8 mouse cellular contexts compared by ENCODE assay signal in the genomic region with DNA sequence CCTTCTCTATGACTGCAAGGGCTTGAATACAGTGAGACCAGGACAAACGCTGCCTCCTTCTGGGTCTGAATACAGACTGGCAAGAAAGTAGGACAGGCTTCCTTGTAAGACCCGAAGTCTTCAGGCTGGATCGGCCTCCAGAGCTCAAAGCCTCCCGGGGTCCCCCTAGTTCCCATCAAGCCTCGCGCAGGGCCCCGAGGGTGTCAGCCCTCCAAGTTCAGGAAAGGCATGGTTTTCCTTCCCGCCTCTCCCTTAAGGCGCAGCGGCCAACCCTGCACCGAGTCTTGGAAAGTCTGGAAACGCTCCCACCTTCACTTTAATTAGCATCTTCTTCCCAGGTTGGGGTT. TPM values are rescaled to one million over a fixed set of nuclear protein-coding genes. Genes with fewer than 3 reads are reported as not detected.
DNase-seq lines count a peak whose midpoint lies in the region; ATAC-seq and TF ChIP-seq lines count a peak whose summit lies in the region.

No protein-coding gene starts in this region.

- H3K36me3 ChIP-seq in limb, embryonic 11.5 days (ENCODE audit: control insufficient read depth, insufficient read depth, low read length) = 0 out of 2 replicates have a peak, but pooled peaks cover 4% of the 10 kb centered on the region

- no peaks in the 10 kb centered on the region for H3K27me3 ChIP-seq in limb, embryonic 11.5 days (ENCODE audit: control insufficient read depth, insufficient read depth, low read length)

- no peak for DNase-seq in cerebellum, adult 9-11 months
- peak; percentile 26 for DNase-seq in retina, adult 2 months (ENCODE audit: low read depth, low spot score)
- no peak for DNase-seq in retina, embryonic 14.5 days (ENCODE audit: low spot score)
- DNase-seq in limb, embryonic 11.5 days (ENCODE audit: low spot score) = no peak
- DNase-seq in left cerebral cortex, adult 8-10 months (ENCODE audit: low spot score in 2 of 2) = no peak
- DNase-seq in embryo, embryonic 10.5 days (ENCODE audit: low spot score) = no peak

- H3K4me2 ChIP-seq in limb, embryonic 11.5 days (ENCODE audit: low read depth, severe bottlenecking) = peak overlapping the region; percentile 86

- H3K4me1 ChIP-seq in limb, embryonic 11.5 days (ENCODE audit: control insufficient read depth, insufficient read depth, low read length) = no peaks in the 10 kb centered on the region
- peaks cover 2% of the 10 kb centered on the region; the same call in 1 of the 2 replicates for H3K4me1 ChIP-seq in olfactory bulb, adult 2 months (ENCODE audit: control insufficient read depth, insufficient read depth, low read length)

- peak overlapping the region; percentile 83 for H3K4me3 ChIP-seq in limb, embryonic 11.5 days (ENCODE audit: low read depth, low read length)
- peak overlapping the region; percentile 84 for H3K4me3 ChIP-seq in olfactory bulb, adult 2 months (ENCODE audit: insufficient read depth, low read depth, low read length)

- H3K9ac ChIP-seq in limb, embryonic 11.5 days (ENCODE audit: low read length) = peak overlapping the region; percentile 72

- peak; percentile 46; the same call in 1 of the 2 replicates for ATAC-seq in cerebellum, adult (ENCODE audit: insufficient number of reproducible peaks, low FRiP score, low TSS enrichment)
- peak; percentile 36; the same call in 1 of the 2 replicates for ATAC-seq in limb, embryonic 11.5 days (ENCODE audit: insufficient number of reproducible peaks, low FRiP score, low TSS enrichment, low read depth)

- no peak for TF ChIP-seq POLR2A in olfactory bulb, adult 2 months (IDR thresholded peaks at IDR 0.05; ENCODE audit: insufficient read depth, low read depth, low read length)

- TF ChIP-seq CTCF in olfactory bulb, adult 2 months (IDR thresholded peaks at IDR 0.05; ENCODE audit: insufficient read depth, low read depth, low read length) = no peak

- no peaks in the 10 kb centered on the region for H3K9me3 ChIP-seq in limb, embryonic 11.5 days (ENCODE audit: control insufficient read depth, low read length)

- 0% methylated on average over 12 of the region's 12 CpGs for WGBS in limb, embryonic 11.5 days
- WGBS in olfactory bulb, adult 2 months = under 1% methylated on average over 12 of the region's 12 CpGs

- peak overlapping the region; percentile 60; the same call in 1 of the 2 replicates for H3K27ac ChIP-seq in limb, embryonic 11.5 days (replicated peaks; ENCODE audit: low read depth, low read length)
- H3K27ac ChIP-seq in olfactory bulb, adult 2 months (ENCODE audit: insufficient read depth, low read depth, low read length) = peak overlapping the region; percentile 88

RNA-seq across cellular contexts. Expression of gene Gmpr2, which starts 0.3 kb away (rescaled TPM):
- polyA plus RNA-seq in limb, embryonic 11.5 days (2014; fragmentation: Nextera tagmentation; extraction: Ambion mirVana) = 55.4 and 60.9 TPM in 2 replicates
- not detected in 2 replicates for polyA plus RNA-seq in olfactory bulb, adult 2 months (2012; ENCODE audit: insufficient read depth, insufficient read length, low replicate concordance, missing spikeins)
- total RNA-seq in left cerebral cortex, adult 8-10 months (2022) = 10 to 100 TPM; 19.9 to 24.2 (median 22.4) TPM

RNA-seq across cellular contexts. Expression of gene Nedd8, which starts 0.5 kb away (rescaled TPM):
- 619 and 660 TPM in 2 replicates for polyA plus RNA-seq in limb, embryonic 11.5 days (2014; fragmentation: Nextera tagmentation; extraction: Ambion mirVana)
- polyA plus RNA-seq in olfactory bulb, adult 2 months (2012; ENCODE audit: insufficient read depth, insufficient read length, low replicate concordance, missing spikeins) = not detected in 2 replicates
- 100 to 1,000 TPM; 310 to 370 (median 342) TPM for total RNA-seq in left cerebral cortex, adult 8-10 months (2022)

RNA-seq across cellular contexts. Expression of gene Tinf2, which starts 10.2 kb away (rescaled TPM):
- 68.1 and 68.5 TPM in 2 replicates for polyA plus RNA-seq in limb, embryonic 11.5 days (2014; fragmentation: Nextera tagmentation; extraction: Ambion mirVana)
- not detected in 2 replicates for polyA plus RNA-seq in olfactory bulb, adult 2 months (2012; ENCODE audit: insufficient read depth, insufficient read length, low replicate concordance, missing spikeins)
- 10 to 100 TPM; 16.3 to 18.2 (median 18.0) TPM for total RNA-seq in left cerebral cortex, adult 8-10 months (2022)

RNA-seq across cellular contexts. Expression of gene Mdp1, which starts 11.2 kb away (rescaled TPM):
- 60.7 and 64.0 TPM in 2 replicates for polyA plus RNA-seq in limb, embryonic 11.5 days (2014; fragmentation: Nextera tagmentation; extraction: Ambion mirVana)
- not detected in 2 replicates for polyA plus RNA-seq in olfactory bulb, adult 2 months (2012; ENCODE audit: insufficient read depth, insufficient read length, low replicate concordance, missing spikeins)
- total RNA-seq in left cerebral cortex, adult 8-10 months (2022) = 10 to 100 TPM; 40.7 to 48.1 (median 44.1) TPM

RNA-seq across cellular contexts. Expression of gene Tssk4, which starts 21.5 kb away (rescaled TPM):
- 0.77 and 0.91 TPM in 2 replicates for polyA plus RNA-seq in limb, embryonic 11.5 days (2014; fragmentation: Nextera tagmentation; extraction: Ambion mirVana)
- not detected in 2 replicates for polyA plus RNA-seq in olfactory bulb, adult 2 months (2012; ENCODE audit: insufficient read depth, insufficient read length, low replicate concordance, missing spikeins)
- 1 to 10 TPM in 1 of 4 experiments, under 1 TPM in 3; 0.53 to 1.2 (median 0.89) TPM for total RNA-seq in left cerebral cortex, adult 8-10 months (2022)

Comparison
In these comparisons a context has a peak if more than half of its experiments do, and no peak if none do; other contexts are left out.
1. RNA of gene Tinf2, which starts 10.2 kb away (polyA plus RNA-seq): 68.1 to 68.5 TPM in limb, embryonic 11.5 days; not detected in olfactory bulb, adult 2 months; every median in the first group is over 10 times any median in the second.